Mouse (Mus musculus) right cerebral cortex, postnatal 14 days (tissue): ENCODE results near the gene Kif26b.

ENCODE experiments used
- DNase-seq: peaks from one replicate; pipeline ENCODE4 v3.0.0; 2022

Gene Kif26b

DNA sequence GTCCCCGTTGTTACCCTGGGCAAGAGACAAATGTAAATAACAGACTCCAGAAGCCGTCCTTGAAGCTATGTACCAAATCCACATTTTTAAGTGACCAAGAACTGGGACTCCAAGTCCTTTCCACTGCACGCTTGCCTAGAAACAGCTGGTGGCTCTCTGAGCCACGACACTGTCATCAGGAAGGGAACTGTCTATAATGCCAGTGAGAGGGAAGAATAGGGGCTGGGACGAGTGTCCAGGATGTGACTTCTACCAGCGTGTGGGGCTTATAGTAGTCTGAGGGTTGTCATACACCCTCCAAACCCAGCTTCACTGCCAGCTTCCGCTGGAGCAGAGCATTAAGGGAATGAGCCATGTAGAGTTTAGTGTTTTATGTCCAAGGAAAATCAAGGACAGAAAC lies 138.9 kb downstream of the Kif26b start:
- no peak for DNase-seq

DNA sequence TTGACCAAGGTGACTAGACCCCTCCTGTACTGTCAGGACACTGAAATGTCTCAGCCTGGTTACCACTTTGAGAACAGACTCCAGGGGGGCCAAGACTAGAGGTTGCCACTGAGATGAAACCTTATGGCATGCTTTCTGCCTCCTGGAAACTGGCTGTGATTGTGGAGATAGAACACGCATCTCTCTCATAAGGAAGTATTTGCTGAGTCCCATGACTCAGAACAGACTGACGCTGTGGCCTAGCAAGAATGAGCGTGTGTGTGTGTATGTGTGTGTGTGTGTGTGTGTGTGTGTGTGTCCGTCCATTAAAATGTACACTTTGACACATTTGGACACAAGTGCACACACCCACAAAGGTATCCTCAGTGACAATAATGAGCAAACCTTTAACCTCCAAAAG lies 140.0 kb downstream of the Kif26b start:
- DNase-seq, result no peak

DNA sequence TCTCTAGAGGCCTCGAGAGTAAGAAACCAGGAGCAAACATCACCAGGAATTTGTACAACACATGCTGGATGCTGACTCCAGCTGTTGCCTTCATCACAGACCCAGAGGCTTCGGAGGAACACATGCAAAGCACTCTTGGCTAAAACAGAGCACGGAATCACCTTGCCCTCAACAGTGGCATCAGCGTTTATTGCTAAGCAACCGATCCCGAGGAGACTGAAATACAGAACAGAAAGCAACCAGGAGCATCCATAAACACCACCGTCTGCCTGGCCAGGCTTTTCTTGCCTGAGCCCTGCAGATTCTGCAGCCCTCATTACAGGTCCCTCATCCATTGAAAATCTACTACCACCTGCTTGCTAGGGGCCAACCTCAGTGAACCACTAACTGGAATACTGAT lies 144.1 kb downstream of the Kif26b start:
- no peak for DNase-seq

GRCm38 (mm10) chr1:178673506-178673905 lies 144.6 kb downstream of the Kif26b start:
- DNase-seq, result no peak

DNA sequence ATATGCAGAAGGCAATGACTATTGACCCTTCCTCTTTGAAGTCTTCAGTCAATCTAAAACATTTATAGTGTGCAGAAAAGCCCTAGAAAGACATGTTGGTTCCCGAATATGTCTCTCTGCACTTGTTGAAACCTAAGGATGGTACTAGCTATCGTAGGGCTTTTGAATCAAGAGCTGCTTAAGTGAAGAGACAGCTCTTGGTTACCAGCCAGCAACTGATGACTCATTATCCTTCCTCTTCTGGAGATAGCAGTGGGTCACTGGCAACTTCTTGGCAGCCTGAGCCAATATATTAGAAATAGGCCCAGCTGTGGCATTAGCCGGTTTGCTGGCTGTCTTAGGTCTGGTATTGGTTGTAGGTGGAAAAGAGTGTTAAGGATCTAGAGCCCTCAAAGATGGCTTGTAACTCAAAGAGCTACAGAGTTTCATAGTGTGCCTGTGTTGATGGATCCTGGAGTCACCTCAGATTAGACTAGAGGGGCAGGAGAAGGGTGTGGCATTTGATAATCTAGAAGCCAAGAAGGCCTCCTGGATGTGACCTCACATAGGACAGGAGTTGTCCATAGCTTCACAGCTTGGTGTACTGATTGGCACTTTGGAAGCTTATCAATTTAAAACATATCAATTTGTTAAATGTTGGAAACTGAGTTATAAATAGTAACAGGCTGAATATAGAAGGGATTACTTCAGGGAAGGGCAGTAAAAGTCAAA lies 146.8 kb downstream of the Kif26b start:
- DNase-seq, result no peak

DNA sequence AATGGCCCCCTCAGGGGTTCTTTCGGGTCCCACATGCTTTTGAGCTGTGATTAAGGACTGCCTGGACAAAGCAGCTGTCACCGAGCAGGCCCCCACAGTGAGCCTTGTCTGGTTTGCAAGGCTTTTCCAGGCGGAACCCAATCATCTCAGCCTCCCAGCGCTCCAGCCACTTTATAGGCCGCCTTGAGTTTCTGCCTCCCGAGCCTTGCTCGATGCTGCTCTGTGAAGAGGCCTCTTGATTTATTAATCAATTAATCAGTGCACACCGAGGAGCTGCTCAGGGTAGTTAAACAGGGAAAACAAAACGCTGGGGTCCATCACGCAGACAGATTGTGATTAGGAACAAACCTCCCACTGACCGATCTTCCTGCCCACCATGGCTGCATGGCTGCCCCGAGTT lies 148.2 kb downstream of the Kif26b start:
- DNase-seq, result no peak

GRCm38 (mm10) chr1:178677630-178678221 lies 148.8 kb downstream of the Kif26b start:
- DNase-seq, result no peak

DNA sequence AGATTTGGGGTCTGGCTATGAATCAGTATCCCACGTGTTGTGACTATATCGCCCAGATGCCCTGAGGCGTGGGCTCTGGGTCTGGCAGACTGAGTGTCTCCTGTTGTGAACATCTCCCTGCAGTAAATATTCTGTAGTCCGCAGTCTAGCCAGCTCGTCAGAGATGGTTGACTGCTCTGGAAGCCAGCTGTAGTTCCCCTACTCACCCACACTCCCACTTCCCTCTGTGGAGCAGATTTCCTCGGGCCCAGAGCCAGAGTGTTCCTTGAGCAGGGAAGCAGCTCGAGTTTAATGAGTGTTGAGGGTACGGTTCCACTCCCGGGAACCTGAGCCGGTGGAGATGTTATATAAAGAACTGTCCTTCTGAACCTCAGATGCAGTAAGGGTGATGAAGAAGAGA lies 154.7 kb downstream of the Kif26b start:
- DNase-seq, result peak; percentile 63

DNA sequence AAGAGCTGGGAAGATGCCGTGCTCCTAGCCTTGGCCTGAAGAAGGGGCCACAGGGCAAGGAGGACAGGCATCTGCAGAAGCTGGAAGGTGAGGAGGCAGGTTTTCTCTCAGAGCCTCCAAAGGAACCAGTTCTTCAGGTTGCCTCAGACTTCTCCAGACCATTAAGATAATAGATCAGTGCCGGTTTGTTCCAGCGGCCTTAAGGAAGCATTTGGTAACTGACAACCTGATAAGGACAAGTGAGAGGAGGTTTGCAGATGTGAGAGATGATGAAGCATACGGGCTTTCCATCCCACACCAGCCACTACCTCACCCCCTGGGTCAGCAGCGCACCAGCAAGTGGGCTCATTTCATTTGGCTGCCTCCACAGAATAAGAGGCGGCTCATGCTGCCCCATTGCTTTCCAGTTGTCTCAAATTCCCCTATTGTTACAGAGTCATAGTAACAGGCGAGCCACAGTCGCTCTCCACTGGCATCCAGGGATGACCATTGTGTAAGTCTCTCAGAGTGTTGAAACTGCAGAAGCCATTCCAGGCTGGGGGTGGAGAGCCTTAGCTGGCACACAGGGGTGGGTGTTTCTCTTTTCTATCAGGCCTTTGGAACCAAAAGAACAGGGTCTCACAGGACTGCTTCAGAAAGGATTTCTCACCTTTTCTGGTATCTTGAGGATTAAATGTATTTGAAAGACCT lies 156.2 kb downstream of the Kif26b start:
- DNase-seq, result no peak

GRCm38 (mm10) chr1:178686881-178687280 lies 158.0 kb downstream of the Kif26b start:
- no peak for DNase-seq

- no peak for DNase-seq
These were observed 160.6 kb downstream of the Kif26b start for GRCm38 (mm10) chr1:178689512-178689911.

DNA sequence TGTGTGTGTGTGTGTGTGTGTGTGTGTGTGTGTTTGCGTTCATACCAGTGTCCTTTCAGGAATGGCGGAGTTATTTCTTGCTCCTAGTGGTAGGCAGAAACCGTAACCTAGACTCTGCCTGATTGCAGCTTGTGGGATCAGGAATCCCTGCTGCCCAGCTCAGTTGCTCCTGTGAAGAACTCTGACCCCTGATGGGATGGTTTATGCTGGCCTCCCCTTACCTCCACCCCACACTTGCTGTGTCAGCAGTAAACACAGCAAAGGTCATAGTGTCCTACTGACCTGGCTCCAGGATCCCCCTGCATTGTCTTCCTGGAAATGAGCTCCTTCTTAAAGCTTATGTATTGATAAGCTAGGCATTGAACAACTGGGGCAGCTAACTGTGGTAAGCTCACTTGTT lies 162.8 kb downstream of the Kif26b start:
- DNase-seq, result no peak

DNA sequence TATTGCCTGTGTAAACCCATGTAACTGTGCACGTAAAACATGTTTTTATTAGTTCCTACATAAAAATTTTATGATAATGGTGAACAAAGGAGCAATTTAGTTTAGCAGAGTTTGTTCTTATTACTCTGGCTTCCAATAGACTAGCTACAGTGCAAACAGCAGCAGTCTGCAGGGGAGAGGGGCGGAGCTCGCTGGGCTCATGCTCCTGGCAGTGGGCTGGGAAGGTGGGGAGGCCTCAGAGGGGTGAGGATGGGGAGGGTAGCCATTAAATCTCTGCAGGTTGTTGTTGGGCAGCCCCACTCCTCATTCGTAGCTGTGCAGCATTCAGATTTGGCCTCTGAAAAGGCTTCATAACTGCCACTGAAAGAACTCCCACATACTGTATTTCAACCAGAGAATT lies 171.2 kb downstream of the Kif26b start:
- DNase-seq, result no peak

DNA sequence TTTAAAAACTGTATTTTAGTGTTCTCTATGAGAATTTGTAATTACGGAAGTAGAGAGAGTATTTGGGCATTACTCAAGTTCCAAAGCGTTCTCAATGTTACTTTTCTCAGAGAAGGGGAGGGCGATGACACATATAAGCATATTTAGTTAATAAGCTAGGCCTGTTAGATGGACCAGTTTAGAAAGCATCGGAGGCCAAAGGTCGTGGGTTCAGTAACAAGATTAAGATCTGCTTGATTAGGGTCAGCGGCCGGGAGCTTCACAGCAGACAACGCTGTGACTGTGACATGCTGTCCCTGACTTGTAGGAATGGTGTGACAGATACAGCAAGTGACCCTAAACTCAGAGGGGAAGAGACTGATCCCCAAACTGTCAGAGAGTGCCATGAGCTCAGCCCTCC lies 174.6 kb downstream of the Kif26b start:
- no peak for DNase-seq

DNA sequence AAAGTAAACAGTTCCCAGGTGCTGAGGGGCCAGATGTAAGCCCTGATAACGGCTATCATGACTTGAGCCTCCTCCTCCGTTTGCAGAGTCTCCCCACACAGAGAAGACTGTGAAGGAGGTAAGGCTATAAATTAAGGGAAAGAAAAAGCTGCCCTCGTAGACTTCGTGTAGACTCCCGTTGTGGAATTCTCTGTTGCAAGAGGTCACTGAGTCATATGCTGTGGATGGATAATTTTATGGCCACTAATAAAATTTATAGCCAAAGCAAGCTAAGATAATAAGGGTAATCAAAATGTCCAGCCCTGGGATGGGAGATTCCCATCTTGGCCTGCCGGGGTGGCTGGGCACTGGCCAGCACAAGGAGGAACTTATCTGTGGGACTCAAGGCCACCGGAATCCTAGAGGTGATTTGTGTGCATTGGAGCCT lies 179.0 kb downstream of the Kif26b start:
- DNase-seq, result no peak

DNA sequence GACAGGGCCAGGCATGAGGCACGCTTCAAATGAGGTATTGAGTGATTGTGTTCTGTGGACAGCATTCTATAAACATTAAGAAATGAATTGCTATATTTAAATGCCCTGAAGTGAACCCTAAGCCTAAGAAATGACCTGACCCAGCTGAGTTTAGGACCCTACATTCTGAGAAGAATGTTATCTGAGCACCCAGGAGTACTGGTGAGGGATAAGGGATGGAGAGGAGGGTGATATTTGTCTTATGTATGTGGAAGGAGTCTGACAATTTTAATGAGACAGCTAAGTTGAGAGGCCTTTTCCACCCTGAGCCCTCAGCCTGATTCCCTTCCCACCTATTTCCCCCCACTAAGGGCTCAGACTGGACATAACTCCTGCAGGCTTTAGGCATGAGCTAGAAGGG lies 179.4 kb downstream of the Kif26b start:
- DNase-seq, result no peak

DNA sequence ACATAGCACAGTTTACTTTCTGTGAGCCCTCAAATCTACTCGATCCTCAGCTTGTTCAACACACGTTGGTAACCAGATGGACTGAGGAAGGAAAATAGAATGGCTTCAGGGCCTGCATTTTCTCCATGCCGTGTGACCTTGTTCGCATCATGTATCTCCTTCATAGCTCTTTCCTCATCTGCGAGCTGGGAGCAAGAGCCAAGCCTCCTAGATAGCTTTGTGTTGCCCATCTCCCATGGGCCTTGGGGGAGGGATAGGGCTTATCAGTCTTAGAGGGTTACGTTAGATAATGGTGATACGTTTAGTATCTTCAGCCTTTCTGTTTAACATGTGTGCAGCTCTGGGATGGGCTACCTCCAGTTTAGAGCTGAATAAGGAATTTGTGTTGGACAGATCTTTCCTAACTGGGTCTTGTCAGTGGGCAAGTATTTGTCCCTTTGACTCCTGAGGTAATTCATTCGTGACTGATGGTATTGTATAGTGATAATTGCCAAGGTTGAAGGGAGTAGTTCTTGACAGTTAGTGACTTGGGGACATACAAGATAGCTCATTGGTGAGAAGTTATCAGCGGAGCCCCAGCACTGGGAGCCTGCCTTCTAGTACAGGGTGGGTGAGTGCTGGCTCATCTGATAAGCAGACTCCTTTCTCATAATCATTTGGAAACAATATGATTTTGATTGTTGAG lies 183.4 kb downstream of the Kif26b start:
- no peak for DNase-seq

DNA sequence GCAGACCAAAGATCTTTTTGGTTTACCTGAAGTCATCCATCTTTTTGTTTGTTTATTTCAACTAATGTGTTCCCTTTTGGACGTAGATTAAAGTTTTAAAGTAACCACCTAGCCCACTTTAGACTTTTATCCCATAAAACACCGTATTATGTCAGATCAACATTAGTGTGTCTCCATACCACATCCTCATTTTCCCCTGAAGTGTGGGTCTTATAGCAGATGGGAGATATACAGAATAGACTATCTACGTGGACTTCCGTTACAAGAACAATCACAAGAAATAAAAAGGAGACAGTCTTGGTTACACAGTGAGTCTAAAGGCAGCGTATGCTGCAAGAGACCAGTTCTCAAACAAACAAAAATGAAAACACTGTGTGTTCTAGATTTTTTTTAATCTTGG lies 185.3 kb downstream of the Kif26b start:
- no peak for DNase-seq

GRCm38 (mm10) chr1:178716411-178716810 lies 187.5 kb downstream of the Kif26b start:
- no peak for DNase-seq

DNA sequence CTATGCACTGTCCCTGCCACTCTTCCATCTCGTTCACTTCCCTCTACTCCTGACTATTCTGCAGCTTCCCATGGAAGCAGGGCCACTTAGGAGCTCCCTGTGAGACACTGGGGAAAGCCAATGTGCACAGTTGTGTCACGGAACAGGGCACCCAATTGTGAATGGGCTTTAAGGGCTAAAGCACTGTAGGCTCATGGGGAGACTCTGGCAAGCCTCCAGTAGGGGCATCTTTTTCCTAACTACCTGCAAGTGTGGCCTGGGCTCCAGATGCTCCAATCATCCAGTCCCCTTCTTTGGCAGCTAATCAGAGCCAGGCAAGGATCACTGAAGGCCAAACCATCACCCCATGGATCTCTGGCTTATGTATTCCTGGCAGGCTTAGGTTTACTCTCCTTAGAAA lies 191.9 kb downstream of the Kif26b start:
- no peak for DNase-seq

GRCm38 (mm10) chr1:178722793-178723192 lies 193.9 kb downstream of the Kif26b start:
- DNase-seq, result no peak

DNA sequence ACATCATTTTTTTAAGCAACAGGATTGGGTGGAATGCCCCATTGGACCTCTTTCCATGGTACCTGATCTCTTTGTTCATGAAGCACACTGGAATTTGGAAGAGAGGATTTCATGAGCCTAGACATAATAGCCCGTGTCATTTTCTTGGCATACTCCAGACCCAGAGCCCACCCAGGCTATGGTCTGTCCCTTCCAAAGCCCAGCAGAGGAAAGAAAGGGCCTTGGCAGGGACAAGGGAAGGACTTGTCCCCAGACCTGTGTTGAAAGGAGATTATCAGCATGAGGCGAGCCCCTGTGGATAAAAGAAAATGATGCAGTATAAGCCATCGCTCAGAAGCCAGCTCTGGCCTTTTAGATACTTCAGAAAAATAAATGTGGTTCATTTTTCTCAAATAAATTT lies 196.6 kb downstream of the Kif26b start:
- DNase-seq, result no peak

GRCm38 (mm10) chr1:178728256-178728655 lies 199.3 kb downstream of the Kif26b start:
- DNase-seq, result no peak

- DNase-seq, result no peak
These were observed 201.3 kb downstream of the Kif26b start for GRCm38 (mm10) chr1:178730271-178730670.
